Mouse (Mus musculus) c-Kit-positive CD71-positive TER-119-positive erythroid progenitor cells, embryonic 14.5 days (primary cell): ENCODE data around the gene Syngr1.

Experiments
- DNase-seq: peaks from one replicate; pipeline ENCODE4 v3.0.0-alpha.2; 2013; ENCODE audit warnings: low spot score

Gene Syngr1

DNA sequence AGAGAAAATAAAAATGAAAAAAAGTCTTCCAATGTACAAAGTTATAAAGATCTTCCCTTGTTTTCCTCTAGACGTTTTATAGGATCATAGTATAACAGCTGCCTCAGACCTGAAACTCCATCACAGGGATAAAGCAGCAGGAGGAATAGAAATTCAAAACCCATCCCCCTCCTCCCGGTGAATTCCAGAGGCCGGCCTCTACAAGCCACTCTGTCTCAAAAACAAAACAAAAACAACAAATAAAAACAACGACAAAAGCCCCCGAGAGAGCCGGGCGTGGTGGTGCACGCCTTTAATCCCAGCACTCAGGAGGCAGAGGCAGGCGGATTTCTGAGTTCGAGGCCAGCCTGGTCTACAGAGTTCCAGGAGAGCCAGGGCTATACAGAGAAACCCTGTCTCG is 979 bp upstream of the Syngr1 start:
- DNase-seq, result no peak

DNA sequence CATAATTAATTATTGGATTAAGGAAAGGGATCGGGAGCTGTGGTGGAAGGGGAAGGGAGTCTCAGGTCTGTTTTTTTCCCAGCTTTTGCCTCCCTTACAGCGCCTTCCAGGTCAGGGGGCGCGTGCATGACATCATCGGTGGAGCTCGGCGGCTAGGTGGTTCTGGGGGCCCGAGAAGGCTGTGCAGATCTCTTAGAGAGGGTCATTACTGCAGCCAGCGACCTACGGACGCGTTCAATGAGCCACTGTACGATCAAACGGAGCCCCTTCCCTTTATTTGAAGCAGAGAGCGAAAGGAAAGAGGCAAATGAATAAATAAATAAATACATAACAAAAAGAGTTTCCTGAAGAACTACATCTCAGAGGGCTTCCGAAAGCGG is 403 bp upstream of the Syngr1 start:
- no peak for DNase-seq

DNA sequence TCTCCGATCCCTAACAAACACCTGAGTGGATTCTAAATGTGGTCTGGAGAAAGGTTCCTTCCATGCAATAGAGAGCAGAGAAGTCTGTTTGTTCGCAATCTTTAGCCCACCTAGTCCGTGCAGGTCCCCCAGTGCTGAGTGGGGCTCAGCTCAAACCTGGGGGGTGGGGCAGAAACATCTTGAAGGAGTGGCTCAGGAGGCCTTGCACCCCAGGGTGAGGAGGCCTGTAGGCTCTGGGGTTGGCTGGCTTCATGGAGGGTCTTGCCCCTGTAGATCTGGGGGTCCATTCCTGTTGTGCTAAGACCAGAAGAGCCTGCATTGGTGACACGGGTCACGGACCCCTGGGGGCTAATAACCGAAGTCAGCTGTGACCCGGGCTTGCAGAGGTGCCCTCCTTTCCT is 907 bp downstream of the Syngr1 start:
- DNase-seq, result no peak

DNA sequence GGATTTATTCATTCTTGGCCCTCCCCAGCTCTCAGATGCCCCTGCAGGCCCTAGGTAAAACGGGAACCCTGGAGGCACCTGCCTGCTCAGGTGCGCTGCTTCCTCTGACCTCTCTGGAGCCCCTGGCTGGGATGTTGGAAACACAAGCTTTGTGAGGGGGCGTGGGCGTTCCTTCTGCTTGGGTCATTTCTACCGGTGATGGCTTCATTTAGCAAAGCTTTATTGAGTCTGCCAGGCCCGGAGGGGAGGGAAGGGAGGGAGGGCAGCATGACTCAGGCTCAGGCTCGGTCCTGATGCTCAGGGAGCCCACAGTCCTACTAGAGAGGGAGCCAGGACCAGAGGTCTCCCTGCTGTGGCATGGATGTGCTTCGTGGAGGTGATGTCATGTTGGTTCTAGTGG is 1.5 kb downstream of the Syngr1 start:
- no peak for DNase-seq

DNA sequence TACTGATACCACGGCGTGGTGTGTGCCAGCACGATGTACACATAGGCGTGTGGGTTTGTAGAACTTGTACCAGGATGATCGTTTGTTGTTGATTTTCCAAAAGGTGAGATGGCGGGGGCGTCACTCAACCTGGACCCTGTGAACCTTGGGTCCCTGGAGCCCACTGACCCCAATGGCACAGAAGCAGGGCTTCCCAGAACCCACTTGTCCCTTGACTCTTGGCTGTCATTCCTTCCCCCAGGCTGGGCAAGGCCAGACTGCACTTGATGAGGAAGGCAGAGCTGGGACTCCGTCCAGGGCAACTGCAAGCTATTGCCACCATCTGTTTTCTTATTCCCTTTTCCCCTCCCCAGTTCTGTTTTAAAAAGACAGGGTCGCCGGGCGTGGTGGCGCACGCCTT is 3.1 kb downstream of the Syngr1 start:
- DNase-seq, result no peak

DNA sequence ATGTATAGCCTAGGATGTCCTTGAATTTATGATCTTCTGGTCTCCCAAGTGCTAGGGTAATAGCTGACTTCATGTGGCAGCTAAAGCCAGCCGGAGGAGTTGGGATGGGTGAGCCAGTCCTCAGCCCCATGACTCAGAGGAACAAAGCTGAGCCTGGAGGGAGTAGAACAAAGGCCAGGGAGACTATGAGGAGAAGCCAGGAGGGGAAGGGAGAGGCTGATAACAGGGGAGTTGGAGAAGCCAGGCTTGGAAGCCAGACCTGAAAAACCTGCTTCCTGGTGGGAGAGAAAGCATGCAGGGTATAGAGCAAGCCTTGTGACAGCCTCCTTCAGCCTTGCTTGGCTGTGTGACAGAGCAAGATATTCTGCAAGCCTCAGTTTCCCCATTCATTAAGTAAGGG is 4.5 kb downstream of the Syngr1 start:
- no peak for DNase-seq

DNA sequence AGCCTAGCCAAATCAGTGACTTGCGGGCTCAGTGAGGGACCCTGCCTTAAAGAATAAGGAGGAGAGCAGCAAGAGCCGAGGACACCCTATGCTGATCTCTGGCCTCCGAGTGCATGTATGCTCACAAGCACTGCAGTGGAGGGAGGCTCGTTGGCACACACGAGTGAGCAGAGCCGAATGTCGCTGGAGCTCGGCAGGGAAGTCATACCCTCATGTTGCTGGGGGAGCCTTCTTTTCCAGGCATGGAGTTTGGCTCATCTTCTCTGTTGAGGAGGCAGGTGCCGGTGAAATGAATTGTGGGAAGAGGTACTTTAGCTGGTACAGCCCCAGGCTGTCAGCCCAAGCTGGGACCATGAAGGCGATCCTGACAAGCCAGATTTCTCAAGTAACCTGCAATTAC is 5.3 kb downstream of the Syngr1 start:
- no peak for DNase-seq

DNA sequence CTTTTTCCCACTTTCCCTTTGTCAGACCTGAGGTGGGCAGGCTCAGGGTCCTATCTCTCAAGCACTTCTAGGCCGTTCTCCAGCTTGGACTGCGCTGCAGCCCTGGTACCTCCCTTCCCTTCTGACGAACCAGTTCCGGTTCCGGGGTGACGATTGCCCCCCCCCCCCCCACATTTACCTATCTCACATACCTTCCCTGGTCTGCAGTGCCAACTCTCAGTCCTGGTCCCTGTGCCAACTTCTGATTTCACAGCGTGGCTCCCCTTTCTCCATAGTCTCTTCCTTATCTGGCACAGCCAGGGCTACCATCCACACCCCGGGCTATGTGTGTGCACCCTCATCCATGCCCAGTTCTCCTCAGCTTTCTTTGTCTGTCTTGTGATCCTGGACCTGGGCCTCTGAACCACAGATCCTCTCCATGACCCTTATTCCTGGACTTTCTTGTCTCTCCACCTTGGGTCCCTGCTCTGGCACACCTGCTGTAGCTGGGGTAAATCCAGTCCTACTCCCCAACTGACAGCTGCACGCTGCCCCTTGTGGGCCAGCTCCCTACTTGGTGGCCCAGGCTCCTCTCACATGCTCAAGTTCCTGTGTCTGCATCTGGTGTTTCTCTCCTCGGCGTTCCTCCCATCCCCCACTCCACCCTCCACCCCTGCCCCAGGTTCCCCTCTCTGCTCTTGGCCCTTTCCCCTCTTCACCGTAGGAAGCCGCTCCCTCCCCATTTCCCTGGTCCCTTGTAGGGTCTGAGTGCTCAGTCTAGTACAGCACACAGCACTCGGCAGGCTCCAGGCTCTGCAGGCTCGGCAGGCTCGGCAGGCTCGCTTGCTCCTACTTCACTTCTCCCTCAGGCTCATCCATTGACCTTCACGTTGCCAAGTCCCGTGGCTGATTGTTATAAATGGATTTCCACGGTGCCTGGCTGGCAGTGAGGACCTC is 6.1 kb downstream of the Syngr1 start:
- DNase-seq, result peak; percentile 72

DNA sequence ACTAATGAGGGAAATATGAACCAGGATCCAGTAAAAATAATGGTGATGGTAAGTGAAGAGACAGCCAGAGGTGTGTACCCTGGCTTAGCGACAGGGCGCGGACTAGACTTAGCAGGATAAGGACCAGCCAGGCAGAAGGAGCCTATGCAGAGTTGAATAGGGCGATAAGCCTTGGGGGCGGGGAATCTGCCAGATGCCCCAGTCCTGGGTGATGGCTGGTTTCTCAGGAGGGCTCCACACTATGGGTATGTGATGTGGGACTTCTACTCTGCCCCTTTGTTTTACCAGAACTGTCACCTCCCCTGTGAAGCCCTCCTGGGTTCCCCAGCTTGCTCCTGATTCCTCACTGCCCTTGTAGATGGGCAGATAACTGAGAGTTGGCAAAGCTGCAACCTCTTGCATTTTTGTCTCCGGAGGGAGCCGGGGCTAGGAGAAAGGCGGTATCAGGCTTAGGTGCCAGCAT is 6.9 kb downstream of the Syngr1 start:
- peak; percentile 86 for DNase-seq

DNA sequence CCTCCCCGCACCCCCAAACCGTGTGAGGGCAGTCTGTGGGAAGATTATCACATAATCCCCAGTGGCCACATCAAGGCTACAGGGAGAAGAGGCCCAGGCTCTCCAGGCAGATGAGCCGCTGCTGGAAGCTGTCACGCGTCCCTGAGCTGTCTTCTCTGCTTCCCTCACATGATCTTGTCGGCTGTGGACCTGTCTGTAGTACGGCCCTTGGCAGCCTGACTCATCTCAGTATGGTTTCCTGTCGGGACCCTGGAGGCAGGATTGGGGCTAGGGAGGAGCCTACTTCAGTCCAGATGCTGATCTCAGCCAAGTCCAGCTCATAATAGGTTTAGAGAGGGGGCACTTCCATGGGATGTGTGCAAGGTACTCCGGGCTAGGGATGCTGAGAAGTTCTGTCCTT is 7.7 kb downstream of the Syngr1 start:
- DNase-seq, result no peak

DNA sequence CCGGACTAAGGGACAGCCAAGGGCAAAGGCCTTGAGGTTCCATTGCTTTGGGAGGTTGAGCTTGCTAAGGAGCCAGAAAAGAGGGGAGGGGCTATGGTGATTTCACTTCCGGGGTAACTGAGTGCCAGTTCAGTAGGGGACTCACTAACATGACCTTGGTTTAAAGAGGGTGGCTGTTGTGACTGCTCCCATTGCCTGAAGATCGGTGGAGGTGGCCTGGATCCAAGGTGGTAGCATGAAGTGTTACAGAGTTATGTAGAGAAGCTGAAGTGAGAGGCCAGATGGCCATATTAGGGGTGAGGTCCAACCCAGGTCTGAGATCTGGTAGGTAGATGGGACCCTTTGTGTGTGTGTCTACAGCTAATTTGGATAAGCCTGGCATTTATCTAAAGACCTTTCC is 8.3 kb downstream of the Syngr1 start:
- DNase-seq, result no peak

DNA sequence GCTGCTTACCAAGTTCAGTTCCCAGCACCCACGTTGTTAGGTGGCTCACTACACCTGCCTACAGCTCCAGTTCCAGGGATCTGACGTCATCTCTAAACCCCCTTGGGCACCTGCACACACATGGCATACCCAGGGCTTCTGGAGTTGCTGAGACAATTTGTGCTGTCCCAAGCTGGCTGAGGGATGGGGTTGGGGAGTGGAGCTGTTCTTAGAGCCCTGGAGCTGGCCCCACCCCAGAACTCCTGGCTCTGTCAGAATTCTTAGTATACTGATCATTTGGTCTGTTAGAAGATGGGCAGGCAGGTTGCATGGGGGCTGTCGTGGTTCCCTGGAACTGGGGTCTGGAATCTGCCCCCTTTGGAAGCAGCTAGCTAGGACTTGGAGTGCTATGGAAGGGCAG is 9.1 kb downstream of the Syngr1 start:
- no peak for DNase-seq

DNA sequence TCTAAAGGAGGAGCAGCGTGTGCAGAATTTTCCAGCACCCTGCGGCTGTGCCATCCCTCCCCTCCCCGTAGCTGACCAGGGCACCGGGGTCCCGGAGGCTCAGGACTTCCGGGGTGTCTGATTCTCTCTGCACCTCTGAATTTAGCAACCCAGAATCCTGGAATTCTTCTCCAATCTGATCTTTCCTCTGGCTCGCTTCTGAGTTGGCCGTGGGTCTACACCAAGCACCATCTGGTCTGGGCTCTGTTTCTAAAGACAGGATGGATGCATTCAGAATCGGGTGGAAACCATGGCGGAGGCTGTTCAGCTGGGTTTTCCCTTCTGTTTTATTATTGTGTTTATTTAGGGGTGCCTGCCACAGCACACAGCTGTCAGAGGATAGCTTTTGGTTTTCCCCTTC is 9.7 kb downstream of the Syngr1 start:
- no peak for DNase-seq

DNA sequence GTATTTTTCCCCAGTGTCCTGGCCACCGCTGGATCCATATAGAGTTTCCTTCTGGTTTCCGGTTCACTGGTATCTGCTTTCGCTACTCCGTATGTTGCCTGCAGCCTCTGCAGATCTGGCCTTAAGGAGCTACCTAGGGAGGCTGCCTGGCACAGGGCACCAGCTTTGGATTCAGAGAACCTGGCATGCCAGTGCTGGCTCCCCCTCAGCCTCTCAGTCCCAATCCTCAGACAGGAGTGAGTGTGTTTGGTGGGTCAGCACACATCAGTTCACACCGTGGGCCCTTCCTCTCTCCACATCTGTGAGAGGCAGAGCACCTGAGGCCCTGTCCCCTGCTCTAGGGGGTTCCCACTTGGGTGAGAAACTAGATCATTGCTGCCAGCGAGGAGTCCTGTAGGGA is 10.4 kb downstream of the Syngr1 start:
- no peak for DNase-seq

DNA sequence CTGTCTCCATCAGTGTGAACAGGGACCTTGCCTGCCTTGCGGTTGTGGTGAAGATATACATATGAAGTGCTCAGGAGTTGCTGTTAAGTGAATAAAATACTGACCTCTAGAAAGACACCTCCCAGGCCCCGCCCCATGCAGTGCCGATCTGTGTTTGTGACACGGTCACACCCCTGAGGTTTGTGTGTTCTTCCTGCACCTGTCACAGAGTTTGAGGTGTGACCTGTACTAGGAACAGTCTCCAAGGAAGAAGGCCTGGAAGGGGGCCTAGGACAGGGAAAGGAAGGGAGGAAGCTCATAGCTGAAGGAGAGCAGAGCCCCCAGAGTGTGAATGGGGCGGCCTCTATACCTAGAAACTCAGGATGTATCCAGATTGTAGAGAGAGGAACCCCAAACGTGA is 11.4 kb downstream of the Syngr1 start:
- no peak for DNase-seq

DNA sequence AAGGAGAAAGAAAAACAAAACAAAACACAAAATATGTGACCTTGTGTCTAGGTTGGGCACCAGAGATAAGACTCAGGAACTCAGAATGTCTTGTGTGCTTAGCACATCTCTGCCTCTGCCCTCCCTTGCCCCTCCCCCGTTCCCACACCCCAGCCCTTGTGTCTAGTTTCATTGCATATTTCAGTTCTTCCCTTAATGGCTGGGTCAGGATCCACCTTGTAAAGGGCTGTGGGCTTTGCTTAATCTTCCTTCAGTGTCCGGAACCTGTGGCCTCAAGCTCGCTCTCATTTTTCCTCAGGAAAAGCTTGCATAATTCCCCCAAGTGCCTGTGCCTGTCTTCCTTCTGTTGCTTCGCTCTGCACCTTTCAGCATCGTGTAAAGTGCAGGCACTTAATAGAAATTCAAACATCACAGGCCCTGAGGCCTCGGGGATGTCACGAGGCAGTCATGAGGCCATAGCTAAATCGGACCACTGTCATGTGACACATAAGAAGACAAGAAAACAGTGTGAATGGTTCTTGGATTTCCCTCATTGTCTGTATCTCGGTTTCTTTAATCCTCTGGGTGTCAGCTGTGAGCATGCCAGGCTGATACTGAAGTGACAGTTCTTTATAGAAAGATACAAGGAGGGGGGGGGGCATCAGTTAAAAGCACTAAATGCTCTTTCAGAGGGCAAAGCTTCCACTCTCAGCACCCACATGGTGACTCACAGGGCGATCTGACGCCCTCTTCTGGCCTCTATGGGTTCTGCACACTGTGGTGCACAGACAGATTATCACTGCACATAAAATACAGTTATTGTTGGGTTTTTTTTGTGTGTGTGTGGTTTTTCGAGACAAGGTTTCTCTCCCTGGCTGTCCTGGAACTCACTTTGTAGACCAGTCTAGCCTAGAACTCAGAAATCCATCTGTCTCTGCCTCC is 14.6 kb downstream of the Syngr1 start:
- no peak for DNase-seq

DNA sequence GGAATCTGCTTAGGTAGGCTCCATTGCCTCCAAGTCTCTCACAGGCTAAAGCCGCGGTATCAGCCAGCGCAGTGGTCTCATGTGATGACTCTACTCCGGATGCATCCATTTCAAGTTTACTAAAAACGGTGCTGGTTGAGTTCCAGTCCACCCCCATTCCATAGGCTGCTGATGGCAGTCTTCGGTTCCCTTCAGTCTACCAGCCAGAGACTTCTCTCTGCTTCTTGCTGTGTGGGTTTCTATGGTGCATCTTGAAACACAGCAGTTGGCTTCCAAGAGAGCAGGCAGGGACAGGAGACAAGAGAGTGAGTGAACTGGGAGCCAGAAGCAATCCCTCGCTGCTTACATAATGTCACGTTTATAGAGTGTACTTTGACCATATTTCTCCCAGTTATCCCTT is 16.0 kb downstream of the Syngr1 start:
- DNase-seq, result no peak

DNA sequence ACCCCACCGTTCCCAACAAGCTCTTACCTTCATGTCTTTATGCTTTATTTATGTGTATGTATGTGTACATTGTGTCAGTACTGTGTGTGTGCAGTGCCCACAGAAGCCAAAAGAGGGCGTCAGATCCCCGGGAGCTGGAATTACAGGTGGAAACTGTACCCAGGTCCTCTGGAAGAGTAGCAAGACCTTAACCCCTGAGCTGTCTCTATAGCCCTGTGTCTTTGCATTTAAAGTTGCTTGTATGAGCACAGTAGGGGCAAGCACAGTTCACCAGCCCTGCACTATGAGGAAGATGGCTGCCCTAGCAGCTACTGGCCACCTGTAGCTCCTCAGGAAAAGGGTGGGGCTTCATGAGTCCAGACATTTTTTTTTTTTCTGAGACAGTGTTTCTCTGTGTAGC is 16.4 kb downstream of the Syngr1 start:
- DNase-seq, result no peak

DNA sequence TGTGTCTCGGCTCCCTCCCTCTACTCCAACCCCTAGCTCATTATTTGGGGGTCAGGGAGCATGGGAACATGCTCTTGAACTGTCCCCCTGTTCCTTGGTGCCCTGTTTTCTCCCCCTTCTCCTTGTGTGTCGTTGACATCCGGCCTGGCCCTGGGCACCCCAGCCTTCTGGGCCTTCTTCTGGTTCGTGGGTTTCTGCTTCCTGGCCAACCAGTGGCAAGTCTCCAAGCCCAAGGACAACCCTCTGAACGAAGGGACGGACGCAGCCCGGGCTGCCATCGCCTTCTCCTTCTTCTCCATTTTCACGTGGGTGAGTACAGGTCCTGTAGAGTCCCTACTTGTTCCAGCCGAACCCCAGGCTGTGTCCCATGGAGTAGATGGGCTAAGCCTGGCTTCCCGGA is 20.3 kb downstream of the Syngr1 start:
- no peak for DNase-seq

DNA sequence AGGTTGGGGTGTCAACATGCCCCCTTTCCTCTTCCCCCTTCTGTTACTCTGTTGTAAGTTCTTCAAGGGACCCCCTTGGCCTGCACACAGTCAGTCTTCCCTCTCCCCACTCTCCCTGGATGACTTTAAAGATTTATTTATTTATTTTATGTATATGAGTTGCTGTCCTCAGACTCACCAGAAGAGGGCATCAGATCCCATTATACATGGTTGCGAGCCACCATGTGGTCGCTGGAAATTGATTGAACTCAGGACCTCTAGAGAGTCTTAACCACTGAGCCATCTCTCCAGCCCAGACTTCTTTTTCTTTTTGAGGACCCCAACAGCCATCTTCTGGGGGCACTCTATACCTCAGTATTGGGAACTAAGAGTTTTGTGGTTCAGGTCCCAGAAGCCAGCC is 21.4 kb downstream of the Syngr1 start:
- no peak for DNase-seq

DNA sequence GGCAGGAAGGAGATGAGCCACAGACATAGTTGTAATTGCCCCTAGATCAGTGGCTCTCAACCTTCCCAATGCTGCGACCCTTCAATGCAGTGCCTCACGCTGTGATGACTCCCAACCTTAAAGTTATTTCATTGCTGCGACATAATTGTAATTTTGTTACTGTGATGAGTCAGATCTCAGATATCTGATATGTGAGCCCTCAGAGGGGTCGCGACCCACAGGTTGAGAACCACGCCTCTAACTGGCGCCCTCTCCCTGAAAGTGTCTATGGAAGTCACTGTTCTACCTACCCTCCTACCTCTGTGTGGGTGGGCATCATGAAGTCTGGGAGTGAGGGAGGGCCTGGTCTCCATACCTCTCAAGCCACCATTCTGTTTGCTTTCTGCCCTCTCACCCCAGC is 23.3 kb downstream of the Syngr1 start:
- no peak for DNase-seq

DNA sequence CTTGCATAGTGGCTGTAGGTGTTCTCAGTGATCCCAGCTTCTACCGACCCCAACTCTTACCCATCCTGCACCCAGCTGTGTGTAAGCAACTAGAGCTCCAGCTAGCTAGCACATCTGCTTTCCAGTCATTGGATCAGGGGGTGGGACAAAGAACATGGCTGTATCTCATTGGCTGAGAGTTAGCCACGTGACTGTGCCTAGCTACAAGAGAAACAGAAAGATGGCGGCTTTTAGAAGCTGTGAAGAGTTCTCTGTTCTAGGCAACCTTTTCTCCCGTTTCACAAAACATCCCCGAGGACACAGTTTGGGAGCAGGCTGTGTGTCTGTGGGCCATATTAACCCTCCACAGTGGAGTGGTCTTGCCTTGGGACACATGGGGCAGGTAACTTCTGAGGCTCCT is 24.1 kb downstream of the Syngr1 start:
- DNase-seq, result no peak
